Mouse (Mus musculus): ENCODE data around the gene Retreg2. TPM values are rescaled to one million over a fixed set of nuclear protein-coding genes. Genes with fewer than 3 reads are reported as not detected.

Retreg2 gene
- 61.8 and 69.4 TPM in 2 replicates for polyA plus RNA-seq (2015; fragmentation: Nextera tagmentation; extraction: Ambion mirVana)

GRCm38 (mm10) chr1:75142301-75143261 lies at the start of gene Retreg2, which contains the start of gene Cnppd1:
Retreg2 (plus strand) TSS chr1:75142778.
Cnppd1 (minus strand) TSS chr1:75142711.

GRCm38 (mm10) chr1:75124346-75125321 lies 17.9 kb upstream of the Retreg2 start, which contains the start of gene Nhej1:
Nhej1 (minus strand) TSS chr1:75125200.

GRCm38 (mm10) chr1:75133421-75134207 lies 9.0 kb upstream of the Retreg2 start, which contains the start of gene Slc23a3:
Slc23a3 (minus strand) TSS chr1:75133890.

GRCm38 (mm10) chr1:75168472-75169464 lies 26.2 kb downstream of the Retreg2 start, which contains the start of gene Zfand2b:
Zfand2b (plus strand) TSS chr1:75168646.

GRCm38 (mm10) chr1:75180105-75180590 lies 37.6 kb downstream of the Retreg2 start, which contains the start of gene Abcb6:
Abcb6 (minus strand) TSS chr1:75180392.

GRCm38 (mm10) chr1:75191622-75192402 lies 49.2 kb downstream of the Retreg2 start, which contains the start of the genes Ankzf1 and Atg9a:
Ankzf1 (plus strand) TSS chr1:75192151.
Atg9a (minus strand) TSS chr1:75192196.

Other genes starting within 250 kb of the Retreg2 start
- 1.1 and 2.3 TPM in 2 replicates for gene Cryba2, start 249.6 kb upstream of the Retreg2 start, polyA plus RNA-seq (2015; fragmentation: Nextera tagmentation; extraction: Ambion mirVana)
- not detected in 2 replicates for gene Cfap65, start 207.2 kb upstream of the Retreg2 start, polyA plus RNA-seq (2015; fragmentation: Nextera tagmentation; extraction: Ambion mirVana)
- gene Ihh, start 191.1 kb upstream of the Retreg2 start, polyA plus RNA-seq (2015; fragmentation: Nextera tagmentation; extraction: Ambion mirVana): 0.14 and 0.22 TPM in 2 replicates
- gene Nhej1, start 17.6 kb upstream of the Retreg2 start, polyA plus RNA-seq (2015; fragmentation: Nextera tagmentation; extraction: Ambion mirVana): 6.6 and 7.8 TPM in 2 replicates
- gene Slc23a3, start 8.9 kb upstream of the Retreg2 start, polyA plus RNA-seq (2015; fragmentation: Nextera tagmentation; extraction: Ambion mirVana): 0.58 and 1.6 TPM in 2 replicates
- gene Cnppd1, start 67 bp upstream of the Retreg2 start, polyA plus RNA-seq (2015; fragmentation: Nextera tagmentation; extraction: Ambion mirVana): 27.1 and 45.5 TPM in 2 replicates
- 41.2 and 47.4 TPM in 2 replicates for gene Zfand2b, start 25.9 kb downstream of the Retreg2 start, polyA plus RNA-seq (2015; fragmentation: Nextera tagmentation; extraction: Ambion mirVana)
- 17.2 and 24.7 TPM in 2 replicates for gene Abcb6, start 37.6 kb downstream of the Retreg2 start, polyA plus RNA-seq (2015; fragmentation: Nextera tagmentation; extraction: Ambion mirVana)
- gene Ankzf1, start 49.4 kb downstream of the Retreg2 start, polyA plus RNA-seq (2015; fragmentation: Nextera tagmentation; extraction: Ambion mirVana): 11.5 and 19.9 TPM in 2 replicates
- 23.3 and 27.3 TPM in 2 replicates for gene Atg9a, start 49.4 kb downstream of the Retreg2 start, polyA plus RNA-seq (2015; fragmentation: Nextera tagmentation; extraction: Ambion mirVana)
- gene Glb1l, start 68.0 kb downstream of the Retreg2 start, polyA plus RNA-seq (2015; fragmentation: Nextera tagmentation; extraction: Ambion mirVana): 8.6 and 14.4 TPM in 2 replicates
- gene Stk16, start 68.1 kb downstream of the Retreg2 start, polyA plus RNA-seq (2015; fragmentation: Nextera tagmentation; extraction: Ambion mirVana): 65.9 and 90.8 TPM in 2 replicates
- 20.2 and 27.9 TPM in 2 replicates for gene Tuba4a, start 77.1 kb downstream of the Retreg2 start, polyA plus RNA-seq (2015; fragmentation: Nextera tagmentation; extraction: Ambion mirVana)
- gene A630095N17Rik, start 89.3 kb downstream of the Retreg2 start, polyA plus RNA-seq (2015; fragmentation: Nextera tagmentation; extraction: Ambion mirVana): not detected in 2 replicates
- 21.8 and 24.0 TPM in 2 replicates for gene Dnajb2, start 93.6 kb downstream of the Retreg2 start, polyA plus RNA-seq (2015; fragmentation: Nextera tagmentation; extraction: Ambion mirVana)
- gene Ptprn, start 121.7 kb downstream of the Retreg2 start, polyA plus RNA-seq (2015; fragmentation: Nextera tagmentation; extraction: Ambion mirVana): 33.3 and 44.0 TPM in 2 replicates
- gene Resp18, start 135.6 kb downstream of the Retreg2 start, polyA plus RNA-seq (2015; fragmentation: Nextera tagmentation; extraction: Ambion mirVana): 153 and 191 TPM in 2 replicates
- 133 and 170 TPM in 2 replicates for gene Dnpep, start 175.2 kb downstream of the Retreg2 start, polyA plus RNA-seq (2015; fragmentation: Nextera tagmentation; extraction: Ambion mirVana)
- 22.3 and 29.9 TPM in 2 replicates for gene Des, start 217.6 kb downstream of the Retreg2 start, polyA plus RNA-seq (2015; fragmentation: Nextera tagmentation; extraction: Ambion mirVana)
- 37.1 and 42.3 TPM in 2 replicates for gene Speg, start 232.5 kb downstream of the Retreg2 start, polyA plus RNA-seq (2015; fragmentation: Nextera tagmentation; extraction: Ambion mirVana)

Data from adrenal gland, postnatal 0 days (tissue).